Mouse (Mus musculus): ENCODE measurements at regions not wholly inside any gene's neighbourhood (a gene's known extent, or its start where the extent isn't known, plus 50 kb on each side); places are given as distances from the start of the nearest gene placed in this dataset.

DNA sequence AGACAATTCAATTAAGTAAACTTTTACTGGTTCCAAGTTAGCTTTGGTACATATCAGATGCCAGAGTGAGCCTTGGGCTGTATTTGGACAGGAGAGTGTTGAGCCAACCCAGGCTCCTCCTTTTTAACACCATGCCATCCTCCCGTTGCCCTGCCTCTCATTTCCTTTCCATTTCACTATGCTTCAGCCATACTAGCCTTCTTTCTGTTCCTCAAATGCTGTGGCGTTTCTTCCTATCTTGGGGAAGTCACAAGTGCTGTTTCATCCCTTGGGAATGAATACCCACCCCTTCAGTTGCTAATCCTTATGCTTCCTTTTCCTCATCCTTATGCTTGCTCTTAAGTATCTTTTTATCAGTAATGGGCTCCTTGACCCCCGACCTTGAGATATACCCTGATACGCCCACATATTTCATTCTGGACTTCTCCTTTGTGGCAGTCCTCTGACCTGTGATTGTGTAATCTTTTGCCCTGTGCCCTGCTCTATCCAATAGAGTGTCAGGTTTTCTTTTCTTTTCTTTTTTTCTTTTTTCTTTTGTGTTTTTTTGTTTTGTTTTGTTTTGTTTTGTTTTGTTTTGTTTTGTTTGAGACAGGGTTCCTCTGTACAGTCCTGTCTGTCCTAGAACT is 1443.9 kb downstream of the Gsdmc2 start:
- no peak for DNase-seq

GRCm38 (mm10) chr15:62399381-62399780 is 1445.6 kb downstream of the Gsdmc2 start:
- no peak for DNase-seq

DNA sequence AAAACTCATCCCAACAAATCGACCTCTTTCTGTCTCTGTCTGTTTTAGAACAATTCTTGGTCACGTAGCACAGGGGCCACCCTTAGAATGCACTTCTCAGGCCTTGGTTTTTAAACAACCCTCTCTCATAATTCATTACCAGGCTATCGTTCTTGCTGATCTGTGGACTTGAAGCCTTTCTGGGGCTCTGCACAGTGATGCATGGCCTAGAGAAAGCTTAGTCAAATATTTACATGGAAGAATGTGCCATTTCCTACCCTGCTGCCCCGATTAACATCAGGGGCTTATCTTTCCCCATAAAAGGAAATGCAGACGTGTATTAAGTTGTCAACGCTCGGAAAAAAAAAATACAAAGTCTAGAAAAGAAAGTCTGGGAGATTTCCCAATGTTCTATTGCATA is 1448.0 kb downstream of the Gsdmc2 start:
- no peak for DNase-seq

DNA sequence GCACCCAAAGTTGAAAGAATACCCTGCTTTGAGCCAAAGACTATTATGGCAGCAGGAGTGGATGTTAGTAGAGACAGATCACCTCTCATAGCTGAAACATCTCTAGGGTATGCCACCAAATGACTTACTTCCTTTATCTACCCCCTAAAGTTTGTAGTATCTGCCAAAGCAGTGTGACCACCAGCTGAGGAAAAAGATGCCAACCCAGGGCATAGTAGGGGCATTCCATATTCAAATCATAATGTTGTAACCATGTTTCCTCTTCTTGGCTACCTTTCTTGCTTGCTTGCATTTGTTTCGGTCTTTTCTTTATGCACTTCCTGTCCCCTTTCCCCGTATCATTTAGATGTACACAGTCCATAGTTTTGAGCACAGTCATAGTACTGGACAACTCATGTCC is 1449.6 kb downstream of the Gsdmc2 start:
- DNase-seq, result no peak

DNA sequence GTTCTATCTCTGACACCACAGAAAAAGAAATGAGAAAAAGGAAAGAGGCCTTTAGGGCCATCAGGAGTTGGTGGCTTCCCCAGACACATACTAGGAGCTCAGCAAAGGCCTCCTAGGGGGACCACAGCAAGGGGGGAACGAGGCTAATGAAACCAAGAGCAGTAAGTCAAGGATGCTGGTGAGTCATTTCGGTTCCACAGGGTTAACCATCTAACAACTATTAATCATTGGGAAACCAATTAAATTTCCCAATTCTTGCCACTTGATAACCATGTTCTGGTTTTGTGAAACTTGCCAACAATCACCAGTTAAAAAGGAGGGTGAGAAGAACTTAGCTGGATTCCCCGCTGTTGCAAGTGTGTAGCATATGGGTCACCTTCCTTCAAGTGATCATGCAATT is 1451.6 kb downstream of the Gsdmc2 start:
- no peak for DNase-seq

DNA sequence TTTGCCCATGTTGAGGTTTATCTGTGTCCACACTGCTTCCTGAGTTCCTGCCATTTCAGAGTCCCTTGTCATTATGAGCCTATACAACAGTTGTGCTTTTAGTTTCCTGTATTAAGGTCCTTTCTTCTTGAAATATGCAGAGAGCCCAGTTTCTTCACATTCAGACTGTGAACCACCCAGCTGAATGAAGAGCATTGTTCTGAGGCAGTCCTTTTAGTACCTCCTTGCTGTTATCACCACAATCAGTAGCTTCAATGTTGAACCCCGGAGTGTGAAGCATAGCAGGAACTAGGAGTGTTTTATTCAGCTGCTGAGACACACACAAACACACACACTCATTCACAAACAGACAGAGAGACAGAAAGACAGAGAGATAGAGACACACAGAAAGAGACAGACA is 1452.1 kb downstream of the Gsdmc2 start:
- DNase-seq, result no peak

GRCm38 (mm10) chr15:62392381-62392780 is 1452.6 kb downstream of the Gsdmc2 start:
- DNase-seq, result peak; percentile 22

DNA sequence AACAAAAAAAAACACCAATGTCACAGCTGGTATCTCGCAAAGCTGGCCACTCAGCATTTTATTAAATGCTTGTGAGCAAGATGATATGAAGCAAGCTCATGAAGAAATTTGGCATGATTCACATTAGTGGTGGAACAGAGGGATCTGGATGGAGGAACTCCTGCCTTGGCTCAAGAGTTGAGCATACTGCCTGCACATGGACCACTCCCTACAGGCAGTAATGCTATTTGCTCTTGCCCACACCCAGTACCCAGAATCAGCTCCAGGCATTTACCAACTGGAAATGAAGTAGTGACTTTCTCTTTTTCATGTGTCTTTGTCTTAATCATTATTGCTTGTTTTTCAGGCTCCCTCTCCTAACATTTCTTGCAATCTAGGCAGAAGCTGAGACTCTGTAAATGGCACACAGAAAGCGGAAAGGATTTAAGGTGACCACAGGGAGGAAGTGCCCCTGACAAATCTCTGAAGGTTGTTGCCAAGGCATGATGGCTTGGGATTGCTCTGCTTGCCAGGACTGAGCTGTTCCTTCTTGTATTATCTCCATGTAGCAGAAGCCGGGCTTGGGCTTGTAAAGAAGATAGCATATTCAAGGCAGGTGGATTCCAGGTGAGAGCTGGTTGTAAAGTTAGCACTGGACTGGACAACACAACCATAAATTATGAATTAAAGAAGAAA is 1455.4 kb downstream of the Gsdmc2 start:
- no peak for DNase-seq

- no peak for DNase-seq
Measured at GRCm38 (mm10) chr15:62382233-62382632, 1459.4 kb upstream of the A1bg start.

- no peak for DNase-seq
Measured at GRCm38 (mm10) chr15:62374641-62375040, 1451.8 kb upstream of the A1bg start.

DNA sequence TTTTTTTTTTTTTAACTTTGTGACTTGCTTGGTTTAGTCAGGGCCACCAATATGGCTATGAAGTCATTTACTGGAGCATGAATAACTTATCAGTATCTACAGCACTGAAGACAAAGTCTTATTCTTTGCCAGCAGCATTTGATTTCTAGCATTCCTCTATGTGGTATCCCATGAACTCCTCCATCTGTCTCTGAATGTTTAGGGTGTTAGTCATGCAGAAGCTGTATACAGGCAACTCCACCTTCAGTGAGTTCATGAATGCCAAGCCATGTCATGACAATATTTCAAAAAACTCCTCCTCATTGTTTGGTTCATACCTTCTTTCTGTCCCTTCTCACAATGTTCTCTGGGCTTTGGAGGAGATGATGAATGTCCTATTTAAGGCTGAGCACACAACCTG is 1438.4 kb upstream of the A1bg start:
- no peak for DNase-seq

- DNase-seq, result no peak
Measured at GRCm38 (mm10) chr15:62358338-62359239, 1435.8 kb upstream of the A1bg start.

GRCm38 (mm10) chr15:62353786-62354185 is 1431.0 kb upstream of the A1bg start:
- DNase-seq, result peak; percentile 67

DNA sequence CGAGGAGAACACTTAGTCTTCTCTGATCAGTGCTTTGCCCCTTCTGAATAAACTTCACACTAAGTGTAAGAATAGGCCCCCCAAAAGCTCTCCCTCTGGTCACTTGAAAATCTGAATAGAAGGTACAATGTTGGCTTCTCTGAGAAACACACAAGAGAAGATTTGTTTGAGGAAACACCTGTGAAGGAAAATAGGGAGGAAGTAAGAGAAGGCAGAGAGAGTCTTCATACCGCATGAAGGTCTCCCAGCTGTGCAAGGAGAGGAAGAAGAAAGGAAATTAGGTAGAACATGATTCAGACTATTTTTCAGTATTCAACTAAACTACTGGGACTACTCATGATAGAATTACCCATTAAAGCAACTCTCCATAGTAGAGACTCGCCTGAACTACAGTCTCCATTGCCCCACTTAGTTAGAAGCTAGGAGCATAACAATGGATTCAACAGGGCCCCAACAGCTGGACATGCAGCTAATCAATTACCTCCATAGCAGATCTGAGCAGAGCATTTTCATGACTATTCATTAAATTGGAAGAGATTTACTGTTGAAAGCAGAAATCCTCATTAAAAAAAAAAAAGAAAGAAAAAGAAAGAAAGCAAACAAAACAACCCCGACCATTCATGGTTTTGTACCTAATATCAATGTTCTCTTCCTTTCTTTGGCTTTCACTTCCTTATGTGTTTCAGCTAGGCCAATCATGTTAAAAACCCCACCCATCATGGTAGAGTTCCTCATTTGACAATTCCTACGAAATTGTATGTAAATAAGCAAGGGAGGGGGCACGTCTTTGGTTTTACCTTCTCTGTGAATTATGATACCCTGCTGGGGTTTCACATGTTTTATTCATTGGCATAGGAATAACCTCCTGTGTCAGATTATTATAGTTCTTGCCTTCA is 1428.3 kb upstream of the A1bg start:
- no peak for DNase-seq

- DNase-seq, result no peak
Measured at GRCm38 (mm10) chr15:62349981-62350380, 1427.2 kb upstream of the A1bg start.

- no peak for DNase-seq
Measured at GRCm38 (mm10) chr15:62348956-62349355, 1426.1 kb upstream of the A1bg start.

- no peak for DNase-seq
Measured at GRCm38 (mm10) chr15:62347697-62348096, 1424.9 kb upstream of the A1bg start.

DNA sequence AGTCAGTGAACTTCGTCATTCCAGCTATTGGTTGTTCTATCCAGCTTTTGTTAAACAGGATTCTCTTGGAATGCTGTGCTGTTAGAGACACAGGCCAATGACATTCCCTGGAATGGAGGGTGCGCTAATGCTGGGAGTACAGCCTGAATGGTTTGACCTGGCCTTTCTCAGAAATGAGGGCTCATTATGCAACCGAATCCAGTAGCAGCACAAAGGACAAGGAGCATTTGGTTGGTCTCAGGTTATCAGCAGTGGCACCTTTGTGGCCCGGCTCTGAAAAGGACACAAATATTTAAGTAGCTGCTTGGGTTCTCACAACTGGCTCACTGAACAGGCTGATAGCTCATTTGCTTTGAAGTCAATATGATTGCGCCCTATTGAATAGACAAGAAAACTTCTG is 1423.1 kb upstream of the A1bg start:
- no peak for DNase-seq

DNA sequence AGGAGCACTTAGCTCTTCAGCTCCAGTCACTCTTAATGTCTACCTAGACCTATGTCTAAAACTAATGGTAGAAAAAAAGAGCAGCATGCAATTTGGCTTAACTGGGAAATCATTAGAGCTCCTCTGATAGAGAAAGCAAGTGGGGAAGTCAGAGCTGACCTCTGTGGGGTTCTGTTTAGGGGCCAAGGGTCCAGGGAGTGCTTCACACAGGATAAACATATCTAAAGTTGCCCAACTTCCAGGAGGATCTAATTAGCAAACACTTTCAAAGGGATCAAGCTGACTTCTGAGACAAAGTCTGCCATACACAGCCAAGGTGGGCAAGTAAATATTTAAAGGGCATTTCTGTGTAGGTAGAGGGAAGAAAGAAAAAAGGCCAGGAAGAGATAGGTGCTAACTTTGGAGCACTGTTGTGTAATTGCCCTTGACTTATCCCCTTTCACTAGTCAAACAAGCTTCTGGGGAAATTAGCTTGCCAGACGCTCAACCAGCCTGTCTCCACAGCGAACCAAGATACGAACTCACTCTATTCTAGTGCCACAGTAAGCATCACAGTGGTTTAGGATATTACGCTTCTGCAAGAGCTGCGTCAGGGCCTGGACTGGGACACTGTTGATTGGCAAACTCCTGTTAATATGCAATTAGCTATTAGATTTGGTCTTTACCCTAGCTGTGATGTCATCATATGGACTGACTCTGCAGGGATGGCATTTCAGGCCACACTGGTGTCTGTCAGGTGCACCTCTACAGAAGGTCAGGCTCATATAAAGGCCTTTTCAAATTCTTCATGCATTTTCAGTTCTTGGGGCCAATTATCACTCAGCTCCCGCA is 1413.9 kb upstream of the A1bg start:
- peak; percentile 35 for DNase-seq

- DNase-seq, result no peak
Measured at GRCm38 (mm10) chr15:62334256-62335009, 1411.6 kb upstream of the A1bg start.

DNA sequence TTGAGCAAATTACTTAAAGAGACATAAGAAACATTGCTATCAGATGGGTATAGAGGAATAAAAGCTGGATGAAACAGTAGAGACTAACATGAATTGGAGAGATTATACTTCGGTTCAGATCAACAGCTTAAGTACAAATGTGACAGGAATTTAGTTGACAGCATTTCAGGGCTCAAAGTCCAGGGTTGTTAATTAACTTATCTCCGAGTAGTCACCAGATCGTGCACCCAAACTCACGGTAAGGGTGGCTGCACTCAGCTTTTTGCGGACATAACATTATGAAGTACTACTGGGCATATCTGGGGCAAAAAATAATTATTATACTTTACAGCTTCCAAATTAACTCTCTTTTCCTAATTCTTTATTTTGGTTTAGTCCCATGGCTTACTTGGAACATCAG is 1409.3 kb upstream of the A1bg start:
- DNase-seq, result no peak

Measured in adrenal gland, postnatal 10 days (tissue).